Mouse (Mus musculus) urinary bladder, postnatal 4 days (tissue): ENCODE measurements around the gene Tnfaip1.

Experiments
- DNase-seq, 2 experiments: peaks; one replicate each; pipeline ENCODE4 v3.0.0; 2021 to 2022; ENCODE audit warnings: low spot score in 2 of 2

The Tnfaip1 gene

GRCm38 (mm10) chr11:78500623-78501202 is 35.4 kb downstream of the Tnfaip1 start:
- no peak for DNase-seq

GRCm38 (mm10) chr11:78499543-78499942 is 36.6 kb downstream of the Tnfaip1 start:
- DNase-seq, result no peak

GRCm38 (mm10) chr11:78499004-78499403 is 37.1 kb downstream of the Tnfaip1 start, which contains the start of gene Vtn:
Vtn (plus strand) TSS chr11:78499091.
- no peak for DNase-seq

- DNase-seq, result peak; percentile 81 to 90
Measured at GRCm38 (mm10) chr11:78497544-78498522, 38.3 kb downstream of the Tnfaip1 start, which contains the start of gene Sarm1. Sarm1 (minus strand) TSS chr11:78497754.

GRCm38 (mm10) chr11:78497071-78497541 is 39.0 kb downstream of the Tnfaip1 start:
- DNase-seq, result no peak

- DNase-seq, result no peak
Measured at GRCm38 (mm10) chr11:78495904-78496303, 40.2 kb downstream of the Tnfaip1 start.

- no peak for DNase-seq
Measured at GRCm38 (mm10) chr11:78490781-78491241, 45.3 kb downstream of the Tnfaip1 start.

- peak; percentile 32 to 77 for DNase-seq
Measured at GRCm38 (mm10) chr11:78488168-78488567, 48.0 kb downstream of the Tnfaip1 start.

- DNase-seq, result no peak
Measured at GRCm38 (mm10) chr11:78483639-78484038, 52.5 kb downstream of the Tnfaip1 start.

- no peak for DNase-seq
Measured at GRCm38 (mm10) chr11:78475289-78475688, 60.8 kb downstream of the Tnfaip1 start.
